Mouse (Mus musculus): ENCODE results near the gene Pccb.
A peak's percentile ranks its signal among the peaks of the same experiment; 100 is the strongest.

Gene Pccb

GRCm38 (mm10) chr9:100982786-100983185 is 51.9 kb downstream of the Pccb start:
- peak; percentile 18 for DNase-seq

GRCm38 (mm10) chr9:100979260-100979659 is 55.4 kb downstream of the Pccb start:
- no peak for DNase-seq

- DNase-seq = no peak
Measured at GRCm38 (mm10) chr9:100978666-100979065, 56.0 kb downstream of the Pccb start.

DNA sequence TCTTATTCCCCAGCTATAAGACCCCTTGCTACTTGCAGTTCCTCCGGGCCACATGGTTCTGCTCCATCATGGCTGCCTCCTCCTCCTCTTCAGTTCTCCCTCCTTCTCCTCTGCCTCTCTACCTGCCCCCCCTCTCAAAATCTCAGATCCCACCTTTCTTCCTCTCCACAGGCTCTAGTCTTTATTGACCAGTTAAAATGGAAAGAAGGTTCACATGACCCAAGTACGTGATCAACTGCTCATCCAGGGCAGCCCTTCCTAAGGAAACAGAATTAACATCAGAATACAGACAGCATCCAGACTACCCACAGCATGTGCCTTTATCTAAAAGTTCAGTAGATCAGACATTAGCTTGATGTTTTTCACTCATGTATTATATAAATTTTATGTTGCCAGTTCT is 65.2 kb downstream of the Pccb start:
- DNase-seq = no peak

DNA sequence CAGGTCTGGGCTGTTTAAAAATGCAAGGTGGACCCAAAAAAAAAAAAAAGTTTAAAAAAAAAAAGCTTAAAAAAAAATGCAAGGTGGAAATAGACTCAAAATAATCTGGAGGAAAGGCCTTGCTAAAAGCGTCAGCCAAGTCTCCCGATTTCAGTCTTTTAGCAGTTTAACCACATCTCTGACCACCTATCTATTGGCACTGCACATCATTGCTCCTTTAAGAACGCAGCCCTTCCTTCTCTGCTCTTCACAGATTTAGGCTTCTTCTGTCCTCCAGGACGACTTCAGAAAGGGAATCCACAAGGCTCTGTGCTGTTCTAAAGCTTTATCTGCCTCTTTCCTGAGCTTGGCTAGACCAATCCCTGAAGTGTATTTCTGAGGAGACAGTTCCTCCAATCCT is 70.6 kb downstream of the Pccb start:
- no peak for DNase-seq

GRCm38 (mm10) chr9:100963428-100963912 is 71.2 kb downstream of the Pccb start:
- no peak for DNase-seq

DNA sequence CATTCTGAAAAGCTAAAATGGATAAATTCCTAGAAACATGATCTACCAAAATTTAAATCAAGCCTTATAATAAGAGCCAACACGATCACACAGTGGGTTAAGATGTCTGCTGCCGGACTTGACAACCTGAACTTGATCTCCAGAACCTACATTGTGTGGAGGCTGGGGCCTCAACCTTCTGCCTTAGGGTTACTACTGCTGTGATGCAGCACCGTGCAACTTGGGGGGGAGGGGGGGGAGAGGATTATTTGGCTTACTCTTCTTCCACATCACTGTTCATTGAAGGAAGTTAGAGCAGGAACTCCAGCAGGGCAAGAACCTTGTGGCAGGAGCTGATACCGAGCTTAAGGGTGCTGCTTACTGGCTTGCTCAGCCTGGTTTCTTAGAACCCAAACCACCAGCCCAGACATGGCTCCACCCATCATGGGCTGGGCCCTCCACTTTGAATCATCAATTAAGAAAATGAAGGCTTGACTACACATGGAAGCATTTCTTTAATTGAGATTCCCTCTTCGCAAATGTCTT is 71.7 kb downstream of the Pccb start:
- no peak for DNase-seq

GRCm38 (mm10) chr9:100951481-100951880 is 83.2 kb downstream of the Pccb start:
- no peak for DNase-seq

DNA sequence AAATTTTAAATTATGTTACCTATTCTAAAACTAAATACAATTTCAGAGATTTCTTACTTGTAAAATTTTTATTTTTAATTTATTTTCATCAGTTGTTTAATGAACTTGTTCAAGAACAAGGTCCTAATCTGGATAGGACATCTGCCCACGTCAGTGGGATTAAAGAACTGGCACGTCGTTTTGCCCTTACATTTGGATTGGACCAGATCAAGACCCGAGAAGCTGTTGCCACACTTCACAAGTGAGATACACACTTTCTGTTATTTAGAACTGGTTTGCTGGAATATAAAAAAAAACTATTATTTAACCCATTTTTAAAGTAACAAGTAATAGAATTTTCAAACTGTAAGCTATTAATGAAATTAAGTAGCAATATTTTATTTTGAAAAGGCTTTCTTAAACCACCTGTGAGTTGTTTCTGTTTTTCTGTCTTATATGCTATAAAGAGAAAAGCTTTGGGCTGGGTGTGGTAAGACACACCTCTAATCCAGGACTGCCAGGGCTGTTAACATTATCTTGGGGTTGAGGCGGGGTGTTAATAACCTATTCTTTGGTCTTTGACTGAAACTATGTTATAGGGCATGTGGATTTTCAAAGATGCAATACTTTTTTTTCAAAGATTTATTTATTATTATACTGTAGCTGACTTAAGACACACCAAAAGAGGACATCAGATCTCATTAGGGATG is 89.9 kb downstream of the Pccb start:
- no peak for DNase-seq

DNA sequence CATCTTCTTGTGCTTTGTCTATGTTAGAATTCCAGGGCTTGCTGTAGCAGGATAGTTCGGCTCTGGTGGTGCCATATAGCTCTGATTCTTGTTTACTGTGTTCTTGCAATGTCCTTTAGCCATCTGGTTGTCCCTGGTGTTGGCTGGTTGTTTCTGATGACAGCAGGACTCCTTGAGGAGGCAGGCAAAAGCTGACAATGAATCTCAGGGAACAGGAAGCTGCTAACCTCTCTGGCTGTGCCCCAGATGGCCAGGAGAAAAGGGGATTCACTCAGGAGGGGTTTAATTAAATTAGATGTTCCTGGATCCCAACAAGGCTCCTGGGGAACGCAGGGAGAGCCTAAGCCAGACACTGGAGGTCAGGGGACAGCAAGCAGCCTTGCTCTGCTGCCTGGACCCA is 92.7 kb downstream of the Pccb start:
- DNase-seq = no peak

Data from lung, postnatal 10 days (tissue).